Mouse (Mus musculus) mesoderm, embryonic 11.5 days (tissue): ENCODE measurements around the gene N4bp3.
"Not testable (repeated sequence)": the region's sequence is repeated elsewhere in the genome, so short reads cannot be mapped to it uniquely, and the experiment has no call there.

Experiments used
- DNase-seq: peaks from one replicate; pipeline ENCODE4 v3.0.0-alpha.2; 2012; ENCODE audit warnings: low read depth, low spot score

N4bp3 gene

DNA sequence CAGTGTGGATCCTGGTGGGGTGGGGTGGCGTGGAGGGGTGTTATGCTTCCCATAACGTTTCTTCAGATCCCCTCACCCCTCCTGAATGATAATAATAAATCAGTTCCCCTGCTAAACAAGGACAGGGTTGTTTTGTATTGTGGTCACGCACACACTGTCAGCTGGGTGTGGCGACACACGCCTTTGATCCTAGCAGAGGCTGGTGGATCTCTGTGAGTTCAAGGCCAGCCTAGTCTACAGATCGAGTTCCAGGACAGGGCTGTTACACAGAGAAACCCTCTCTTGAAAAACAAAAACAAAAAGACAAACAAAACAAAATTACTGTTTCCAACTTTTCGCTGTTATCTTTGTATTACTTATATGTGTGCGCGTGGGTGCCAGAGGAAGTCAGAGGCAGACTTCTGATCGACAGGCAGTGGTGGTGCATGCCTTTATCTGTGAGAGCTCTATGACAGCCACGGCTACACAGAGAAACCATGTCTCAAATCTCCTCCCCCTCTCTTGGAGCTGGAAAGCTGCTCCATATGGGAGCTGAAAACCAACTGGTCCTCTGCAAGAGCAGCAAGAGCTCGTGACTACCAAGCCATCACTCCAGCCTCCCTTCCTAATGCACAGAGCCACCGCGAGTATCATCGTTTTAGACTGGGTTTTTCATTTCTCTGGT is 20.9 kb downstream of the N4bp3 start:
- DNase-seq, result no peak

- no peak for DNase-seq
Observed at GRCm38 (mm10) chr11:51627907-51628306, 22.7 kb downstream of the N4bp3 start.

DNA sequence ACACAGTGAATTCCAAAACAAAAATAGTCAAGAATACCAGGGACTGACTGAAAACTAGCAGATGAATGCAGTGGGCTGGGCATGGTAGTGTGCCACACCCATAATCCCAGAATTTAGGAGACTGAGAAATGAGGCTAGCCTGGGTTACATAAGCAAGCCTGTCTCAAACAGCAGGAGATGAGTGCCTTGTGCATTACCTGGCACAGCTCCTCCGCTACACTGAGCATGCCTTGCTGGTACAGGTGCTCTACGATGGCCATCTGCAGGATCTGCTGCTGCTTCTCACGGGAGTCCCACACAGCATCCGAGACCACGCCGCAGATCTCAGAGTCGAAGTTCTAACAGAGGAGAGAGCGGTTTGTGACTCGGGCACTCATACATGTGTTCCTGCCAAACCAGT is 23.2 kb downstream of the N4bp3 start:
- DNase-seq, result no peak

GRCm38 (mm10) chr11:51625187-51625820 is 25.3 kb downstream of the N4bp3 start:
- no peak for DNase-seq

GRCm38 (mm10) chr11:51622971-51623491 is 27.6 kb downstream of the N4bp3 start:
- DNase-seq, result no peak

GRCm38 (mm10) chr11:51621776-51622175 is 28.9 kb downstream of the N4bp3 start:
- no peak for DNase-seq

DNA sequence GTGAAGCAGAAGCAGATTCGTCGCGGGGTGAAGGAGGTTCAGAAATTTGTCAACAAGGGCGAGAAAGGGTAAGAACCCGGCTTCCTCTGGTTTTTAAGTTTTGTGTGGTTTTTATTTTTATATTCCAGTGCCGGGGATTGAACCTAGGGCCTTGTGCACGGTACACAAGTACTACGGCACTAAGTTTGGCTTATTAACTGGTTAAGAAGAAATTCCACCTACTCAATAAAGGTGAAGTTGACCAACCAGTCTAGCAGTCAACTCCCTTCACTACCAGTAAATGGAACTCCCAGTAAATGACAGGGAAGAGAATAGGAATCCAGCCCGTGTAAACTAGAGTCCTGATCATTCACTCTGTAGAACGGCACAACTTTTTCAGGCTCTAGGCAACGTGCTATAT is 30.6 kb downstream of the N4bp3 start:
- DNase-seq, result no peak

- DNase-seq, result peak; percentile 98
Observed at GRCm38 (mm10) chr11:51619409-51620060, 31.1 kb downstream of the N4bp3 start, which contains the start of gene Nhp2. Gene Nhp2 (plus strand): TSS chr11:51619735.

DNA sequence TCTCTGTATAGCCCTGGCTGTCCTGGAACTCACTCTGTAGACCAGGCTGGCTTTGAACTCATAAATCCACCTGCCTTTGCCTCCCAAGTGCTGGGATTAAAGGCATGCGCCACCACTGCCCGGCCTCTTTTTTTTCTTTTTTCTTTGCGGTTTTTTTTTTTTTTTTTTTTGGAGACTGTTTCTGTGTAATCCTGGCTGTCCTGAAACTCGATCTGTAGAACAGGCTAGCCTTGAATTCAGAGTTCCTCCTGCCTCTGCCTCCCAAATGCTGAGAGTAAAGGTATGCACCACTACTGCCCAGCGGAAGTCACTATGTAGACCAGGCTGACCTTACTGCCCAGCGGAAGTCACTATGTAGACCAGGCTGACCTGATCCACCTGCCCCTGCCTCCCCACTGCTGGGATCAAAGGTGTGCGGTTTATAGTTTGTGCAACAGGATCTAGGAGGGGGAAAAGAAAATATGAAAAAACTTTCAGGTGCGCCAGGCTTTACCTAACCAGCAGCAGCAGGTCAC is 31.7 kb downstream of the N4bp3 start:
- DNase-seq, result no peak

- peak; percentile 72 for DNase-seq
Observed at GRCm38 (mm10) chr11:51617693-51618092, 32.9 kb downstream of the N4bp3 start.

- DNase-seq, result not testable (repeated sequence)
Observed at GRCm38 (mm10) chr11:51616113-51616512, 34.5 kb downstream of the N4bp3 start.

DNA sequence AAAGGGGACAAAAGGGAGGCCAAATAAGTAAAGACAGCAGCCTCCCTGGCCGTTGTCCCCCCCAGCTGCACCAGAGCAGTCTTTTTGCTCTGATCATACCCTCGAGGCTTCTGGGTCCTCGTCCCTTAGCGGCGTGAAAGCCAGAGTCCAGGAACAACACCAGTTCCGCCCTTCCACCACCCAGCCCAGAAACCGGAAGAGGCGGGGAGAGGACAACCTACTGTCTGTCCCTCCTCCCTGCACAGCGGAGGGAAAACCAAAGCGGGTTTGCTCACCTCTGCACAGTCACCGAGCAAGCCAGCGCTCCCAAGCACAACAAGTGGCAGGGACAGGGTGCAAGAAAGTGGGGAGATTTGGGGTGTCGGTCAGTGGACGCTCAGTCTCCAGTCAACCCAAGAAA is 35.0 kb downstream of the N4bp3 start:
- DNase-seq, result peak; percentile 67

GRCm38 (mm10) chr11:51615129-51615528 is 35.5 kb downstream of the N4bp3 start:
- DNase-seq, result no peak

GRCm38 (mm10) chr11:51614256-51614655 is 36.4 kb downstream of the N4bp3 start:
- DNase-seq, result no peak

DNA sequence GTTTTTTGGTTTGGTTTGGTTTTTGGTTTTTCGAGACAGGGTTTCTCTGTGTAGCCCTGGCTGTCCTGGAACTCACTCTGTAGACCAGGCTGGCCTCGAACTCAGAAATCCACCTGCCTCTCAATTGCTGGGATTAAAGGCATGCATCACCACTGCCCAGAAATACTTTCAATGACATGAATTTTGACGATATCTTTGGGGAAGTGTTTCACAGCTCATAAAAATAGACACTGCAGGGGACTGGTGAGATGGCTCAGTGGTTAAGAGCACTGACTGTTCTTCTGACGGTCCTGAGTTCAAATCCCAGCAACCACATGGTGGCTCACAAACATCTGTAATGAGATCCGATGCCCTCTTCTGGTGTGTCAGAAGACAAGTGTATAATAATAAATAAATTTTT is 40.7 kb downstream of the N4bp3 start:
- DNase-seq, result not testable (repeated sequence)

- DNase-seq, result no peak
Observed at GRCm38 (mm10) chr11:51609266-51609909, 41.3 kb downstream of the N4bp3 start.

DNA sequence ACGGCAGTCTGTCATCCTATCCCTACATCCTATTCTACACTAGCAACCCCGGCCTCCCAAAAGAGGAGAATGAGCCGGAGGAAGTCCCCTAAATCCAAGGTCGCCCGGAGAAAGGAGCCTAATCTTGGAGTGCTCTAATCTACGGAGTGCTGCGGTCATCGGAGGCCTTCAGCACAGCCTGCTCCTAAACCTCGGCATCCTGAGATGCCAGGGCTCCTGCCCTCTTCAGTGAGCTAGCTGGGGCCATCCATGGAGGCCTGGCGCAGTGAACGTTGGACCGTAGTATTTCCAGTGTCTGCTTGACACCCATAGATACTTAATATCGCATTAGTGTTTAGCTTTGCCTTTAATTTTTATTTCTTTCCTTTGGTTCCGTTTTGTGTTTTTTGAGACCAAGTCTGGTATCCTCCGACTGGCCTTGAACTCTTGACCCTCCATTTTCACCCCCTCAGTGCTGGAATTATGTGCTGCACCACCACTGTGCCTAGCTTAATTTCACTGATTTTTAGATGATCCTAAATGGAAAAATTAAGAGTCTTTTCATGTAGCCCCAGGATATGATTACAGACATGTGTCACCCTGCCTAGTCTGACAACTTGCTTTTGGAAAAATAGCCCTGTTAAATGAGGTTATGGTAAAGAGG is 43.4 kb downstream of the N4bp3 start:
- DNase-seq, result no peak

- peak; percentile 97 for DNase-seq
Observed at GRCm38 (mm10) chr11:51606447-51607095, 44.1 kb downstream of the N4bp3 start, which contains the start of gene Hnrnpab. Gene Hnrnpab (minus strand): TSS chr11:51606847.

- peak; percentile 85 for DNase-seq
Observed at GRCm38 (mm10) chr11:51605602-51606446, 44.8 kb downstream of the N4bp3 start.

DNA sequence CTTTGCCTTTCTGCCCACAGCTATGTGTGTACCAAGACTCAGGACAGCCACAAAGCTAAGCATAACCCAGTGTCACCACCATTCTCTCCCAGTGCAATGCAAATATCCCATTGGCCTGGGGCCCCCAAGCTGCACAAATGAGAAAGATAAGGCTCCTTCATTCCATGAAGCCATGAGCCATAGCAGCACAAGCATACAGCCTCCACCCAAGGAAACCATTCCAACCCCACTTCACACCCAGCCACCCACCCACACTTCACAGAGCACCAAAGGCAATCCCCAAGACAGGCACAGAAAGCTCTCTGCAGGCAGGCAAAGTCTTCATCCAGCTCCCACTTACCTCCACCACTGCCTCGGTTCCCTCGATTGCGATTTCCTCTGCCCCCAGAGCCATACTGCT is 48.4 kb downstream of the N4bp3 start:
- DNase-seq, result no peak
